Mouse (Mus musculus): ENCODE results near the gene Hspg2. TPM values are rescaled to one million over a fixed set of nuclear protein-coding genes. Genes with fewer than 3 reads are reported as not detected.

The Hspg2 gene
- polyA plus RNA-seq, 1 experiment from 2014 or later, result 31.3 TPM

GRCm38 (mm10) chr4:137502801-137503200 lies 34.2 kb downstream of the Hspg2 start:
- Histone ChIP-seq H3K4me3 (replicated peaks; ENCODE audit: low read depth, low read length) (no peak overlapping the region), H3K4me1 (replicated peaks; ENCODE audit: insufficient read depth, low read length) (peaks cover 30% of the 10 kb centered on the region), H3K27me3 (ENCODE audit: insufficient read depth, low read length) (no peaks in the 10 kb centered on the region), H3K27ac (no peak overlapping the region), H3K36me3 (ENCODE audit: insufficient read depth, low read length) (0 out of 2 replicates have a peak, but pooled peaks cover 11% of the 10 kb centered on the region), H3K9ac (ENCODE audit: low read depth, low read length) (no peak overlapping the region), H3K9me3 (replicated peaks; ENCODE audit: low read length) (no peaks in the 10 kb centered on the region), H3K4me2 (ENCODE audit: low read length) (no peak overlapping the region)
- WGBS, result 75% methylated on average over 7 of the region's 7 CpGs
- ATAC-seq (replicated peaks; ENCODE audit: low FRiP score, low read depth) (no peak), DNase-seq (ENCODE audit: low spot score) (no peak)
- TF ChIP-seq CTCF (IDR thresholded peaks at IDR 0.05; ENCODE audit: low read depth), result no peak

GRCm38 (mm10) chr4:137503509-137503971 lies 35.0 kb downstream of the Hspg2 start:
- whole genome bisulfite sequencing, result 75% methylated on average over 6 of the region's 6 CpGs
- Histone ChIP-seq H3K4me1 (replicated peaks; ENCODE audit: insufficient read depth, low read length) (peaks cover 22% of the 10 kb centered on the region; the same call in 1 of the 2 replicates), H3K27ac (no peak overlapping the region), H3K36me3 (ENCODE audit: insufficient read depth, low read length) (0 out of 2 replicates have a peak, but pooled peaks cover 16% of the 10 kb centered on the region), H3K4me3 (replicated peaks; ENCODE audit: low read depth, low read length) (no peak overlapping the region), H3K9ac (ENCODE audit: low read depth, low read length) (no peak overlapping the region), H3K4me2 (ENCODE audit: low read length) (no peak overlapping the region), H3K27me3 (ENCODE audit: insufficient read depth, low read length) (no peaks in the 10 kb centered on the region), H3K9me3 (replicated peaks; ENCODE audit: low read length) (no peaks in the 10 kb centered on the region)
- no peak for TF ChIP-seq CTCF (IDR thresholded peaks at IDR 0.05; ENCODE audit: low read depth)
- DNase-seq (ENCODE audit: low spot score) (no peak), ATAC-seq (replicated peaks; ENCODE audit: low FRiP score, low read depth) (no peak)

- H3K4me1 ChIP-seq (replicated peaks; ENCODE audit: insufficient read depth, low read length), result peaks cover 4% of the 10 kb centered on the region; the same call in 1 of the 2 replicates
- 56% methylated on average over 10 of the region's 10 CpGs for WGBS
- no peaks in the 10 kb centered on the region for H3K27me3 ChIP-seq (ENCODE audit: insufficient read depth, low read length)
- TF ChIP-seq CTCF (IDR thresholded peaks at IDR 0.05; ENCODE audit: low read depth), result no peak
- peaks cover 40% of the 10 kb centered on the region; the same call in 1 of the 2 replicates for H3K36me3 ChIP-seq (ENCODE audit: insufficient read depth, low read length)
- no peaks in the 10 kb centered on the region for H3K9me3 ChIP-seq (replicated peaks; ENCODE audit: low read length)
- H3K9ac ChIP-seq (ENCODE audit: low read depth, low read length), result no peak overlapping the region
- H3K27ac ChIP-seq, result peak overlapping the region; percentile 33; the same call in 1 of the 2 replicates
- DNase-seq (ENCODE audit: low spot score), result no peak
- no peak overlapping the region for H3K4me3 ChIP-seq (replicated peaks; ENCODE audit: low read depth, low read length)
- H3K4me2 ChIP-seq (ENCODE audit: low read length), result no peak overlapping the region
- 0 out of 2 replicates have a peak, but pooled peaks have one; percentile 50 for ATAC-seq (replicated peaks; ENCODE audit: low FRiP score, low read depth)
Measured at GRCm38 (mm10) chr4:137506629-137507028, 38.1 kb downstream of the Hspg2 start.

- no peak for TF ChIP-seq CTCF (IDR thresholded peaks at IDR 0.05; ENCODE audit: low read depth)
- DNase-seq (ENCODE audit: low spot score), result no peak
- 78% methylated on average over 9 of the region's 9 CpGs for WGBS
- Histone ChIP-seq H3K4me1 (replicated peaks; ENCODE audit: insufficient read depth, low read length) (peaks cover 4% of the 10 kb centered on the region; the same call in 1 of the 2 replicates), H3K4me2 (ENCODE audit: low read length) (no peak overlapping the region), H3K9ac (ENCODE audit: low read depth, low read length) (no peak overlapping the region), H3K4me3 (replicated peaks; ENCODE audit: low read depth, low read length) (no peak overlapping the region), H3K27ac (no peak overlapping the region), H3K27me3 (ENCODE audit: insufficient read depth, low read length) (no peaks in the 10 kb centered on the region), H3K36me3 (ENCODE audit: insufficient read depth, low read length) (peaks cover 50% of the 10 kb centered on the region; the same call in 1 of the 2 replicates), H3K9me3 (replicated peaks; ENCODE audit: low read length) (no peaks in the 10 kb centered on the region)
- ATAC-seq (replicated peaks; ENCODE audit: low FRiP score, low read depth), result no peak
Measured at GRCm38 (mm10) chr4:137509528-137509927, 41.0 kb downstream of the Hspg2 start.

- H3K4me1 ChIP-seq (replicated peaks; ENCODE audit: insufficient read depth, low read length), result peaks cover 4% of the 10 kb centered on the region; the same call in 1 of the 2 replicates
- no peak for TF ChIP-seq CTCF (IDR thresholded peaks at IDR 0.05; ENCODE audit: low read depth)
- no peaks in the 10 kb centered on the region for H3K9me3 ChIP-seq (replicated peaks; ENCODE audit: low read length)
Measured at GRCm38 (mm10) chr4:137510021-137510696, 41.6 kb downstream of the Hspg2 start.

GRCm38 (mm10) chr4:137512897-137513296 lies 44.3 kb downstream of the Hspg2 start:
- H3K27ac ChIP-seq, result no peak overlapping the region
- H3K9ac ChIP-seq (ENCODE audit: low read depth, low read length), result no peak overlapping the region
- H3K9me3 ChIP-seq (replicated peaks; ENCODE audit: low read length), result no peaks in the 10 kb centered on the region
- no peak overlapping the region for H3K4me2 ChIP-seq (ENCODE audit: low read length)
- ATAC-seq (replicated peaks; ENCODE audit: low FRiP score, low read depth) (no peak), DNase-seq (ENCODE audit: low spot score) (no peak)
- 78% methylated on average over 6 of the region's 6 CpGs for WGBS
- H3K36me3 ChIP-seq (ENCODE audit: insufficient read depth, low read length), result peaks cover 71% of the 10 kb centered on the region
- H3K4me1 ChIP-seq (replicated peaks; ENCODE audit: insufficient read depth, low read length), result no peaks in the 10 kb centered on the region
- TF ChIP-seq CTCF (IDR thresholded peaks at IDR 0.05; ENCODE audit: low read depth), result no peak
- H3K4me3 ChIP-seq (replicated peaks; ENCODE audit: low read depth, low read length), result no peak overlapping the region
- H3K27me3 ChIP-seq (ENCODE audit: insufficient read depth, low read length), result no peaks in the 10 kb centered on the region

More at GRCm38 (mm10) chr4:137510021-137510696, 41.6 kb downstream of the Hspg2 start:
- Histone ChIP-seq H3K4me3 (replicated peaks; ENCODE audit: low read depth, low read length) (no peak overlapping the region), H3K36me3 (ENCODE audit: insufficient read depth, low read length) (peaks cover 54% of the 10 kb centered on the region), H3K9ac (ENCODE audit: low read depth, low read length) (no peak overlapping the region), H3K27me3 (ENCODE audit: insufficient read depth, low read length) (no peaks in the 10 kb centered on the region), H3K4me2 (ENCODE audit: low read length) (no peak overlapping the region), H3K27ac (no peak overlapping the region)
- 81% methylated on average over 15 of the region's 15 CpGs for WGBS
- DNase-seq (ENCODE audit: low spot score) (no peak), ATAC-seq (replicated peaks; ENCODE audit: low FRiP score, low read depth) (no peak)
